Mouse (Mus musculus) neural tube, embryonic 15.5 days (tissue): Measurements from ENCODE around the gene Gp9. TPM values are rescaled to one million over a fixed set of nuclear protein-coding genes. Genes with fewer than 3 reads are reported as not detected.

ENCODE experiments used
- ATAC-seq: fragments of 200-750 bp; cut with Nextera tagmentation; 2 replicates; pipeline ENCODE4 v1.8.0; 2017; ENCODE audit warnings: mild to moderate bottlenecking, moderate TSS enrichment, moderate library complexity; ENCODE audit not compliant: low FRiP score
- H3K27ac ChIP-seq: fragments of 300-500 bp; sonication (generic); replicated peaks from 2 replicates; pipeline ENCODE4 v1.5.1; 2015; ENCODE audit warnings: mild to moderate bottlenecking, inconsistent platforms
- H3K27me3 ChIP-seq: fragments of 300-500 bp; sonication (generic); replicated peaks from 2 replicates; pipeline ENCODE4 v1.6.1; 2015; ENCODE audit warnings: inconsistent platforms
- H3K36me3 ChIP-seq: fragments of 300-500 bp; sonication (generic); 2 replicates; pipeline ENCODE4 v1.6.1; 2015; ENCODE audit warnings: inconsistent platforms
- H3K4me1 ChIP-seq: fragments of 300-500 bp; sonication (generic); 2 replicates; pipeline ENCODE4 v1.6.1; 2015; ENCODE audit warnings: inconsistent platforms
- H3K4me2 ChIP-seq: fragments of 300-500 bp; sonication (generic); 2 replicates; pipeline ENCODE4 v1.6.1; 2015; ENCODE audit warnings: inconsistent platforms, mild to moderate bottlenecking, moderate library complexity
- H3K4me3 ChIP-seq: fragments of 300-500 bp; sonication (generic); replicated peaks from 2 replicates; pipeline ENCODE4 v1.5.1; 2015; ENCODE audit warnings: mild to moderate bottlenecking, inconsistent platforms
- H3K9ac ChIP-seq: fragments of 300-500 bp; sonication (generic); replicated peaks from 2 replicates; pipeline ENCODE4 v1.6.1; 2015; ENCODE audit warnings: mild to moderate bottlenecking, inconsistent platforms
- H3K9me3 ChIP-seq: fragments of 300-500 bp; sonication (generic); replicated peaks from 2 replicates; pipeline ENCODE4 v1.6.1; 2016; ENCODE audit warnings: inconsistent platforms
- WGBS: fragments of 180-500 bp; shearing (Covaris S2); methylation state at CpG from one replicate; pipeline ENCODE4 v1.1.7; 2015; ENCODE audit warnings: mixed read lengths; 5-methylcytosine and 5-hydroxymethylcytosine counted together
- polyA plus RNA-seq: library from polyadenylated mRNA; unstranded; fragments of >200 nt; fragmentation: Nextera tagmentation; extraction: Ambion mirVana; gene quantifications from 2 replicates; pipeline ENCODE4 v1.2.1, GENCODE M21; 2015

The Gp9 gene
- polyA plus RNA-seq, 1 experiment from 2014 or later = 0.65 TPM

DNA sequence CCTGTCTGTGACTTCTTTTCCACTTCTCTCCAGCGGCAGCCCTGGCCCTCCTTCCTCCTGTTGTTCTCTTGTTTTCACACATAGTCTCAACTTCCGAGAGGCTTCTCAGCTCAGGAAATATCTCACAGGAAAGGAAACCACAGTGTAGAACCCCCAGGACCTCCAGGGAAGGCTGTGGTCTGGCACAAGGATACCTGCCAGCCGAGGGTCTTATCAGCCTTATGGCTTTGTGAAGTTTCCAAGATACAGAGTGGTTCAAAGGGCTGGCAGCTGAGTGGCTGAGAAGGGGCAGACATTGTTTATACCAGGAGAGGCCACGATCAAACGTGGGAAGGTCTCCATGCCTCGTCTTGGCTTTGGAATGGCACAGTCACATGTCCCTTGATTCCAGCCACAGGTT, 38.0 kb upstream of the Gp9 start:
- 63% methylated on average over 6 of the region's 6 CpGs for WGBS
- H3K27ac ChIP-seq = no peak overlapping the region
- no peak overlapping the region for H3K9ac ChIP-seq
- no peaks in the 10 kb centered on the region for H3K9me3 ChIP-seq
- H3K4me3 ChIP-seq = no peak overlapping the region
- H3K4me1 ChIP-seq = no peaks in the 10 kb centered on the region
- no peak for ATAC-seq
- no peaks in the 10 kb centered on the region for H3K27me3 ChIP-seq
- no peaks in the 10 kb centered on the region for H3K36me3 ChIP-seq
- no peak overlapping the region for H3K4me2 ChIP-seq

DNA sequence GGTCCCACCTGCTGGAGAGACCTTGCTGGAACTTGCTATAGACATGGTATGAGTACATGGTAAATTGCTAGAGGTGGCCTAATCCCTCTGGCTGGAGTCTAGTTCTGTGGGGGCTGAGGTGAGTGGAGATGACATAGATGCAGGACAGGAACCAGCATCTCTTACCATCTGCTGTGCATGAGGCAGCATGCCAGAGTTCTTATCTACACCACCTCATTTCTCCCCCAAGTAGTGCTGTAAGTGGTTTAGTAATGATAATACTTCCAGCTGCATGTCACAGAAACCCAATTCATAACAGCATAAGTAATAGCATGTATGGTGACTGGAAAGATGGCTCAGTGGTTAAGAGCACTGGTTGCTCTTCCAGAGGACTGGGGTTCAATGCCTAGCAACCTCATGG, 37.4 kb upstream of the Gp9 start:
- Histone ChIP-seq H3K4me2 (no peak overlapping the region), H3K9me3 (no peaks in the 10 kb centered on the region), H3K27me3 (no peaks in the 10 kb centered on the region), H3K36me3 (no peaks in the 10 kb centered on the region), H3K9ac (no peak overlapping the region), H3K4me1 (no peaks in the 10 kb centered on the region), H3K4me3 (no peak overlapping the region), H3K27ac (no peak overlapping the region)
- ATAC-seq = no peak

DNA sequence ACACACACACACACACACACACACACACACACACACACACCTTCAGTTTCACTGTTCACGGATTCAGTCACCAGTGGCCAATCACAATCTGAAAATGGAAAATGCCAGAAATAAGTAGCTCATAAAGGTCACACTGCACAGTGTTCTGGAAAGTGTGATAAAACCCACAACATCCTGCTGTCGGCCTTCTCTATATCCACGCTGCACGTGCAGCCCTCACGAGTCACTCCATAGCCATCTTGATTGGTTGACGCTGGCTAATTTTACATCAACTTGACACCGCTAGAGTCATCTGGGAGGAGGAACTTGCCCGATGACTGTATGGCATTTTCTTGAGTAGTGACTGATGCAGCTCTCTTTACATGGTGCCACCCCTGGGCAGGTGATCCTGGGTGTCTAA, 35.9 kb upstream of the Gp9 start:
- no peak overlapping the region for H3K27ac ChIP-seq
- no peaks in the 10 kb centered on the region for H3K27me3 ChIP-seq
- H3K4me2 ChIP-seq = no peak overlapping the region
- H3K4me1 ChIP-seq = no peaks in the 10 kb centered on the region
- H3K36me3 ChIP-seq = no peaks in the 10 kb centered on the region
- no peaks in the 10 kb centered on the region for H3K9me3 ChIP-seq
- WGBS = 94% methylated on average over 8 of the region's 8 CpGs
- ATAC-seq = no peak
- no peak overlapping the region for H3K4me3 ChIP-seq
- H3K9ac ChIP-seq = no peak overlapping the region

DNA sequence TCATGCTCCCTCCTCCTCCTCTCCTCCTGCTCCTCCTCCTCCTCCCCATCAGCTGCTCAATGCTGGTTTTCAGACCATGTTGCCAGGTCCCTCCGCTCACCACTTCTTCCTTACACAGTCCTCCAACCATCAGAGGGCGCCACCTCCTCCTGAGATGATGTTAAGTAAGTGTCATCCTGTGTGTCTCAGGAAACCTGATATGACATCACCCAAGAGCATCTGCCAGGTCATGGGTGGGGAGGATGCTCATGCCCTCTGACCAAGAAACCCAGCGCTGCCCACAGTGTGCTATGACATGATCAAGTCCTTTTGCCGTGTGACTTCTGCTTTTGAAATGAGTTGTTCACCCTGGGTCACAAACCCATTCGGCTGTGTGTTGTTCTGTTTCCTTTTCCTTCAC, 35.1 kb upstream of the Gp9 start:
- no peak for ATAC-seq
- Histone ChIP-seq H3K27me3 (no peaks in the 10 kb centered on the region), H3K4me3 (no peak overlapping the region), H3K36me3 (no peaks in the 10 kb centered on the region), H3K4me1 (no peaks in the 10 kb centered on the region), H3K27ac (no peak overlapping the region), H3K9me3 (no peaks in the 10 kb centered on the region), H3K9ac (no peak overlapping the region), H3K4me2 (no peak overlapping the region)
- 85% methylated on average over 5 of the region's 5 CpGs for WGBS

DNA sequence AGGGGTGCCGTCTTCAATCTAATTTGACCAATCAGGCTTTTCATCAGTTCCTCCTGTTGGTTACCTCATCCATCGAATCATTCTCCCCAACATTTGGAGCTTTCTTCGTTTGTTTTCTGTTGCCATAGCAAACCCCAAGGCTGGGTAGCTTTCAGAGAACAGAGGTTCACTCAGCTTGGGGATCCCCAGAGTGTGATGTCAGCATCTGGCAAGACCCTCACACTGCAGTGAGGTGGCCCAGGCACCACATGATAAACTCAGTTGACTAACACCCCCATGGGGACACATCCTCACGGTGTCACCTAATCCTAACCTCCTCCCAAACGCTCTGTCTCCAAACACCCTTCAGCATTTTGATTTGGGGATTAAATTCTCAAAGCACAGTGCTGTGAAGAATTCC, 34.6 kb upstream of the Gp9 start:
- ATAC-seq = no peak
- Histone ChIP-seq H3K27ac (no peak overlapping the region), H3K4me2 (no peak overlapping the region), H3K4me1 (no peaks in the 10 kb centered on the region), H3K9me3 (no peaks in the 10 kb centered on the region), H3K27me3 (no peaks in the 10 kb centered on the region), H3K4me3 (no peak overlapping the region), H3K9ac (no peak overlapping the region), H3K36me3 (no peaks in the 10 kb centered on the region)
- 78% methylated on average over 5 of the region's 5 CpGs for WGBS

DNA sequence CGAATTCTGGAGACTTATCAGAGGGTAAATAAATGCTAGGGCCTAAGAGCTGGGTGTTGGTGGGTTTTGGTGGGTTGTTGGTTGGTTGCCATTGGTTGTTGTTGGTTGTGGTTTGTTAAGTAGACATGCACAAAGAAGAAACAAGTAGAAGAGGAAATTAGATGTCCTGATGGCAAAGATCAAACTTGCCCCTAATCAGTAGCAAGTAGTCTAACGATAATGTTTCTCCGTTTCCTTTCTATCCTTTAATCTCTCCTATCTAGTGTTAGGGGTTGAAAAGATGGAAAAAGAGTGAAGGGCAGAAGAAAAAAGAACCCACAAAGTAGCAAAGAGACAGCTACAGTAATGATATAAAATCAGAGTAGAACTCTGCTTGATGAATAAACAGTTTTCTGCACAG, 33.2 kb upstream of the Gp9 start:
- Histone ChIP-seq H3K4me3 (no peak overlapping the region), H3K9ac (no peak overlapping the region), H3K27me3 (no peaks in the 10 kb centered on the region), H3K9me3 (no peaks in the 10 kb centered on the region), H3K36me3 (no peaks in the 10 kb centered on the region), H3K4me2 (no peak overlapping the region), H3K27ac (no peak overlapping the region), H3K4me1 (no peaks in the 10 kb centered on the region)
- ATAC-seq = no peak
- 94% methylated on average over 3 of the region's 3 CpGs for WGBS

DNA sequence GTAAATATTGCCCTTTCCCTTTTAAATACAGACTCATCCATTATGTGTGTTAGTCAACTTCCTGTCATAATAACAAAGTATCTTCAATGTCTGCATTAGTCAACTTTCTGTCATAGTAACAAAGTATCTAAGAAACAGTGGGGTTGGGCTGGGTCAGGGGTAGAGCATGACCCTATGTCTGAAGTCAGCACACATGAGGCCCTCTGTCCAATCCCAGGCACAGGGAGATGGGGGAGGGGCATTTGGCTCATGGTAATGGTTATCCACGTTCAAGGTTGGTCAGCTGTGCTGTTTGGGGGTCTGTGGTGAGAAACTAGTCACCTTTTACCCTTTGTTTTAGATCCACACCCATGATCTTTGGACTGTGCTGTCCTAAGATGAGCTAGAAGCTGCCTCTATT, 32.6 kb upstream of the Gp9 start:
- no peak overlapping the region for H3K4me3 ChIP-seq
- H3K9me3 ChIP-seq = no peaks in the 10 kb centered on the region
- H3K9ac ChIP-seq = no peak overlapping the region
- no peaks in the 10 kb centered on the region for H3K4me1 ChIP-seq
- no peak overlapping the region for H3K27ac ChIP-seq
- ATAC-seq = no peak
- 36% methylated on average over 1 of the region's 1 CpGs for whole genome bisulfite sequencing
- H3K4me2 ChIP-seq = no peak overlapping the region
- no peaks in the 10 kb centered on the region for H3K27me3 ChIP-seq
- no peaks in the 10 kb centered on the region; the same call in 1 of the 2 replicates for H3K36me3 ChIP-seq

DNA sequence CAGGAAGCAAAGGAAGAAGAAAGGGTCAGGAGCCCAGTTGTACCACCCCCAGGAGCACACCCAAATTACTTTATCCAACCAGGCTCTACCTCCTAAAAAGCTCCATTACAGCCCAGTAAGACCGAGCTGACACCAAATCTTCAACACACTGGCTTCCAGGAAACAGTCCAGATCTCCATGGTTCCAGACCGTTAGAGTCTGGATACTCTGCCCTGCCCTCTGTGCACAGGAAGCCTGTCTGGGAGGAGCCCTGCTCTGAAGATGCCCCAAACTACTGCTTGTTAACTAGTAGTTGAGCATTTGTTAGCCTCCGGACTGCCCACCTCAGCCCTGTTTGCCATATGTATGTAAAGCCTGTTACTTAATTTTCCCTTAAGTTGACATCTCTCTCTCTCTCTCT, 31.8 kb upstream of the Gp9 start:
- ATAC-seq = no peak
- H3K36me3 ChIP-seq = no peaks in the 10 kb centered on the region; the same call in 1 of the 2 replicates
- 61% methylated on average over 3 of the region's 3 CpGs for WGBS
- no peaks in the 10 kb centered on the region for H3K9me3 ChIP-seq
- H3K9ac ChIP-seq = no peak overlapping the region
- H3K4me1 ChIP-seq = no peaks in the 10 kb centered on the region
- no peak overlapping the region for H3K4me2 ChIP-seq
- H3K4me3 ChIP-seq = no peak overlapping the region
- no peaks in the 10 kb centered on the region for H3K27me3 ChIP-seq
- H3K27ac ChIP-seq = no peak overlapping the region

DNA sequence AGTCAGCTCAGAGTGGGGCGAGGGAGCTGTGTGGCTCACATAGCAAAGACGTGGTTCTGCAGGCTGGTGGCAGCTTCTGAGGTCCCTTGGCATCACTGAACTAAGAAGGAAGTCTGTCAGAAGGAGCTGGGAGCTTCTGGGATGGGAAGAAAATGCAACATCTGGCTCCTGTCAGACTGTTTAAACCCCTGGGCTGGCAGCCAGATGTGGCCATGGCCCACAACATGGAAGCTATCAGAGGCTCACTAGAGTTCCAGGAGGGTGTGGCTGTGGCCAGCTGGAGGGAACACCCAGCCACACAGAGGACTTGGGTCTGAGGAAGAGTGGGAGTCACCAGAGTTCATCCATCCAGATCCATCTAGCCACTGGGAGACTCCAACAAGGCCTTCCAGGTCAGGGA, 31.0 kb upstream of the Gp9 start:
- Histone ChIP-seq H3K9me3 (no peaks in the 10 kb centered on the region), H3K4me3 (no peak overlapping the region), H3K9ac (no peak overlapping the region), H3K4me2 (no peak overlapping the region), H3K4me1 (no peaks in the 10 kb centered on the region), H3K27ac (no peak overlapping the region), H3K36me3 (no peaks in the 10 kb centered on the region; the same call in 1 of the 2 replicates), H3K27me3 (no peaks in the 10 kb centered on the region)
- WGBS = 84% methylated on average over 2 of the region's 2 CpGs
- ATAC-seq = no peak

DNA sequence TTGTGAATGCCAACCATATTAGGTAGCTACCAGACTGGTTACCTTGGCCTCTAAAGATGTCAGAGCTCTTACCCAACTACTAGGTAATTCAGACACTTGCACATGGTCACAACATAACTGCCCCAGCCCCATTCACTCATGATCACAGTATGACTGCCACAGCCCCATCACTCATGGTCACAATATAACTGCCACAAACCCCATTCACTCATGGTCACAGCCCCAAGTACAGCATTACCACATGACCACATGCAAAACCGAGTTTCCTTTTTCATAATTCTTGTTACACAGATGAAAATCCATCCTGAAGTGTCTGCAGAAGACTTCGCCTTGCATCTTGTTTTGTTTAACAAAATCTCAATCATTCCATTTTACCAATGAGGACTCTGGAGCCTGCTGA, 29.8 kb upstream of the Gp9 start:
- no peak overlapping the region for H3K4me3 ChIP-seq
- H3K9me3 ChIP-seq = no peaks in the 10 kb centered on the region
- no peak overlapping the region for H3K27ac ChIP-seq
- H3K36me3 ChIP-seq = no peaks in the 10 kb centered on the region; the same call in 1 of the 2 replicates
- H3K27me3 ChIP-seq = no peaks in the 10 kb centered on the region
- no peaks in the 10 kb centered on the region for H3K4me1 ChIP-seq
- H3K9ac ChIP-seq = no peak overlapping the region
- no peak for ATAC-seq
- 87% methylated on average over 2 of the region's 2 CpGs for WGBS
- H3K4me2 ChIP-seq = no peak overlapping the region

DNA sequence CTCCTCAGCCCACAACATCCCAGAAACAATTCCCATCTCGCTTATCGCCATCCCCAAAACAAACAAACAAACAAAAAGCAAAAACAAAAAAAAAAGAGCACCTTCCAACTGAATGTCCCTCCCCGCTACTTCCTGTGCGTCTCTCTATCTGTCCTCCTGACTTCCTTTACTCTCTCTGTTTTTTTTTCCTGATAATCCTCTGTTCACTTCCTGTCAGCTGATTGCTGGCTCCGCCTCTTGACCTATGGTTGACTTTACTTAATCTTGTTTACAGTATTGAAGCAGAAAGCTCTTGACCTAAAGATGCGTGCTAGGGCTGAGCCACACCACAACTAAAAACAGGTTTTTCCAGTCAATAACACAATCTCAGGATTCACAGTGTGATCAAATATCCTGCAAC, 29.3 kb upstream of the Gp9 start:
- no peak overlapping the region for H3K9ac ChIP-seq
- H3K4me2 ChIP-seq = no peak overlapping the region
- no peaks in the 10 kb centered on the region for H3K27me3 ChIP-seq
- 91% methylated on average over 6 of the region's 6 CpGs for WGBS
- H3K4me1 ChIP-seq = no peaks in the 10 kb centered on the region
- no peaks in the 10 kb centered on the region; the same call in 1 of the 2 replicates for H3K36me3 ChIP-seq
- no peak overlapping the region for H3K4me3 ChIP-seq
- no peak for ATAC-seq
- no peak overlapping the region for H3K27ac ChIP-seq
- H3K9me3 ChIP-seq = no peaks in the 10 kb centered on the region

DNA sequence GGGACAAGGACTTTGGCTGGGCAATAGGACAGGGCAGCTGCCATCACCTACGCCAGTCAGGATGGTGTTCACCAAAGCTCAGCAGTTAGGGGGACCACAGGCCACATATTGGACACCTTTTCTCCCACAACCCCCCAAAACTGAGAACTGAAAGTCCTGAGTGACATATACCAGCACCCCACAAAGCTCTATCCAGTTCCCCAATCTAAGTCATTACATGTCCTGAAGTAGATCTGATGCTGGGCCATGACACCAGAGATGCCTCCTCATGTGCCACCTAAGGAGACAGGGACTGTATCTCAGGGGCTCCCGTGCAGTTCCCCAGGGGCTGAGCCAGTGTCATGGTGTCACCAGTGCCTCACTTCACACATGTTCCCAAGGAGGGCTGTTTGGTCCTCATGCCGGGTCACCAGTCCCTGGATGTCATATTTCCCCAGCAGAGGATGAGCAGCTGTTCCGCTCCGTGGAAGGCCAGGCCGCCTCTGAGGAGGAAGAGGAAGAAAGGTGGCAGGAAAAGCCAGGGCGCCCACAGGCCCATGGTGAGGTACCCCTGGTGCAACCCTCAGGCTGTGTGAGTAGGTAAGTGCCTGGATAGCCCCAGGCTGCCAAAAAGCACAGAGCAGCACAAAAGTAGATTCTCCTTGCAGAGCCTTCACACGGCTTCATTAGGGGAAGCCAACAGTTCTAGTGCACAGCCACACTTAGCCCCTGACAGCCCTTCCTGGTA, 27.5 kb upstream of the Gp9 start:
- Histone ChIP-seq H3K4me2 (no peak overlapping the region), H3K27me3 (no peaks in the 10 kb centered on the region), H3K9ac (no peak overlapping the region), H3K36me3 (peaks cover 8% of the 10 kb centered on the region), H3K4me1 (no peaks in the 10 kb centered on the region), H3K27ac (no peak overlapping the region), H3K9me3 (no peaks in the 10 kb centered on the region), H3K4me3 (no peak overlapping the region)
- ATAC-seq = no peak
- 94% methylated on average over 8 of the region's 8 CpGs for WGBS

DNA sequence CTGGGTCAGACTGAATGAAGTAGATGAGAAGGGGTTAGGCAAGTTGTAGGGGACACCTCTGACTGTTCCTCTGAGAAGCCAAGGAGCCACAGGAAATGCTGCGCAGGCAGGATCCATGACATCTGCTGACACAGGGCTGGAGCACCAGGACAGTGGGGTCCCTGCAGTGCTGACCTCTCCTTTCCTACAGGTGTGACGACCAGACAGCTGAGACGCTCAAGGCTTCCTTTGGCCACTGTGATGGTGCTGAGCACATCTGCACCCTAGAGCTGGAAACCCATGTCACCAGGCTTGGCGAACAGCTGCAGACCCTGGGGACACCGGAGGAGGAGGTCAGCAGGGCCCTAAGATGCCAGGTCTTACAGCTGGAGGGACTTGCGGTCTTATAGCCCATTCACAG, 26.3 kb upstream of the Gp9 start:
- no peaks in the 10 kb centered on the region for H3K9me3 ChIP-seq
- H3K4me1 ChIP-seq = no peaks in the 10 kb centered on the region
- H3K36me3 ChIP-seq = peaks cover 10% of the 10 kb centered on the region
- no peak overlapping the region for H3K4me3 ChIP-seq
- no peak for ATAC-seq
- no peak overlapping the region for H3K9ac ChIP-seq
- 87% methylated on average over 6 of the region's 6 CpGs for WGBS
- H3K4me2 ChIP-seq = no peak overlapping the region
- H3K27me3 ChIP-seq = no peaks in the 10 kb centered on the region
- no peak overlapping the region for H3K27ac ChIP-seq
